Mouse (Mus musculus) embryonic facial prominence, embryonic 12.5 days (tissue): ENCODE data around the gene Apoc2. TPM values are rescaled to one million over a fixed set of nuclear protein-coding genes. Genes with fewer than 3 reads are reported as not detected.
"Not testable (repeated sequence)": the region's sequence is repeated elsewhere in the genome, so short reads cannot be mapped to it uniquely, and the experiment has no call there.

ENCODE experiments used
- ATAC-seq: fragments of 200-750 bp; cut with Nextera tagmentation; 2 replicates; pipeline ENCODE4 v1.8.0; 2017; ENCODE audit not compliant: insufficient number of reproducible peaks, insufficient read depth, low FRiP score, low TSS enrichment
- H3K27ac ChIP-seq: fragments of 300-500 bp; sonication (generic); 2 replicates; pipeline ENCODE4 v1.5.1; 2016; ENCODE audit warnings: mild to moderate bottlenecking
- H3K27me3 ChIP-seq: fragments of 300-500 bp; sonication (generic); 2 replicates; pipeline ENCODE4 v1.6.1; 2016; ENCODE audit warnings: mild to moderate bottlenecking, moderate library complexity
- H3K36me3 ChIP-seq: fragments of 300-500 bp; sonication (generic); 2 replicates; pipeline ENCODE4 v1.6.1; 2016; ENCODE audit warnings: mild to moderate bottlenecking
- H3K4me1 ChIP-seq: fragments of 300-500 bp; sonication (generic); 2 replicates; pipeline ENCODE4 v1.6.1; 2016
- H3K4me2 ChIP-seq: fragments of 300-500 bp; sonication (generic); replicated peaks from 2 replicates; pipeline ENCODE4 v1.6.1; 2016; ENCODE audit warnings: mild to moderate bottlenecking, moderate library complexity
- H3K4me3 ChIP-seq: fragments of 300-500 bp; sonication (generic); 2 replicates; pipeline ENCODE4 v1.5.1; 2016; ENCODE audit warnings: mild to moderate bottlenecking
- H3K9ac ChIP-seq: fragments of 300-500 bp; sonication (generic); 2 replicates; pipeline ENCODE4 v1.6.1; 2016; ENCODE audit warnings: mild to moderate bottlenecking, moderate library complexity
- H3K9me3 ChIP-seq: fragments of 300-500 bp; sonication (generic); 2 replicates; pipeline ENCODE4 v1.6.1; 2016; ENCODE audit warnings: mild to moderate bottlenecking, moderate library complexity
- WGBS: fragments of 180-500 bp; shearing (Covaris S2); methylation state at CpG from one replicate; pipeline ENCODE4 v1.1.7; 2016; 5-methylcytosine and 5-hydroxymethylcytosine counted together
- polyA plus RNA-seq: library from polyadenylated mRNA; unstranded; fragments of >200 nt; fragmentation: Nextera tagmentation; extraction: Ambion mirVana; gene quantifications from 2 replicates; pipeline ENCODE4 v1.2.1, GENCODE M21; 2016

Gene Apoc2
- polyA plus RNA-seq, 1 experiment from 2014 or later, result 0.83 TPM

DNA sequence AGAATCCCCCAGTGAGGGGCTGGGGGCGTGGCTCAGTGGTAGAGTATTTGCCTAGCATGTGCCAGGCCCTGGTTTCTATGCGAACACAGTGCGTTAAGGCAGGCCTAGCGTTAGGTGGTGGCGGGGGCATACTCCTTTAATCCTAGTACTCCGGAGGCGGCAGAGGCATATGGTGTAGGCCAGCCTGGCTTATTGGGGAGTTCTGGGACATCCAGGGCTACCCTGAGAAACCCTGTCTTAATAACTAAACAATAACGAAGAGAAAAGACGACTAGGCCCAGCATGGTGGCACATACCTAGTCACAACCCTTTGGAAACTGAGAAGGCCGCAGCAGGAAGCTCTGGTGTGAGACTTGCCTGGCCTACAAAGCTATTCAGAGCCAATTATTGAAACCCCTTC, 10.4 kb upstream of the Apoc2 start:
- Histone ChIP-seq H3K4me2 (no peak overlapping the region), H3K9ac (no peak overlapping the region), H3K4me1 (peaks cover 6% of the 10 kb centered on the region; the same call in 1 of the 2 replicates), H3K4me3 (no peak overlapping the region), H3K36me3 (no peaks in the 10 kb centered on the region), H3K9me3 (no peaks in the 10 kb centered on the region), H3K27ac (no peak overlapping the region), H3K27me3 (no peaks in the 10 kb centered on the region)
- WGBS, result 95% methylated on average over 10 of the region's 10 CpGs
- no peak for ATAC-seq

DNA sequence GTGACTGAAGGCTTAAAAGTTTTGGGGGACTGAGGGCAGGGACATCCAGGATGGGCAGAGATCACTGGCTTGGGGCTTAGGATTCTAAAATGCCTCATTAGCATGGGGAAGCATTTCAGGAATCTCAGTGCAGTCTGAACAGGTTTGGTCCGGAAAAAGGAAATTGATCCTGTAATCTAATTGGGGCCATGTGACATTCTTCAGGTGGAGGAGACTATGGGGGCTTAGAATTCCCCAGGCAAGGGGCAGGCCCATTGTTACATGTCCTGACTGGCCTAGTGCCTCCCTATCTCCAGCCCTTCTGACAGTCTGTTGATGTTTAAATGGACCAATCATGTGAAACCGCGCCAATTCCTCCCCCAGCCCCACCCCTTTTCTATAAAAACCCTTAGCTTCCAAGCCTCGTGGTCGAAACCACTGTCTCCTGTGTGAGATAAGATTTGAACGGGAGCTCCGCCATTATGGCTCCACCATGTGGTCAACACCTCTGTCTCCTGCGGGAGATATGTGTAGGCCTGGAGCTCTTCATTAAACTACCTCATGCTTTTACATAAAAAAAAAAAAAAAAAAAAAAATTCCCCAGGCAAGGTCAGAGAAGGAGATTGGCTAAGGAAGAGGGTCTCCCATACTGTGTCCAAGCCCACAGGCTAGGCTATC, 9.3 kb upstream of the Apoc2 start:
- not testable (repeated sequence) for H3K4me1 ChIP-seq, H3K4me3 ChIP-seq, H3K9me3 ChIP-seq, H3K9ac ChIP-seq, H3K27me3 ChIP-seq, H3K36me3 ChIP-seq, H3K27ac ChIP-seq, H3K4me2 ChIP-seq
- 0 out of 2 replicates have a peak, but pooled peaks have one; percentile 42 for ATAC-seq
- 66% methylated on average over 8 of the region's 8 CpGs for WGBS

DNA sequence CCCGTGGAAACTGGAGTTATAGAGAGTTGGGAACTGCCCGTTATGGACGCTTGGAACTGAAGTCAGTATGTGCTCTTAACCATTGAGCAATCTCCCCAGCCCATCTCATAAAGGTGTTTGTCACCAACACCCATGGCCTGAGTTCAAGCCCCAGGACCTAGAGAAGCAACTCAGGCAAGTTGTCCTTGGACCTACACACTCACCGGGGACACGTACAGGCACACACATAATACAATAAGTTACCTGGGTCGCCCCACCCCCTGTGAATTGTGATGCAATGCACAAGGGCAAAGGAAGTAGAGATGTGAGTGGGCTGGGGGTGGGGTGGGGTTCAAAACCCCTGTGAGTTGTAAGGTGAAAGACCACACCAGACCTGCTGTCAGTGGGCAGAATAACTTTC, 8.8 kb upstream of the Apoc2 start:
- Histone ChIP-seq H3K4me3 (no peak overlapping the region), H3K27ac (no peak overlapping the region), H3K4me1 (0 out of 2 replicates have a peak, but pooled peaks cover 5% of the 10 kb centered on the region), H3K27me3 (no peaks in the 10 kb centered on the region), H3K36me3 (no peaks in the 10 kb centered on the region), H3K4me2 (no peak overlapping the region), H3K9ac (no peak overlapping the region), H3K9me3 (no peaks in the 10 kb centered on the region)
- ATAC-seq, result no peak
- 77% methylated on average over 6 of the region's 6 CpGs for WGBS

DNA sequence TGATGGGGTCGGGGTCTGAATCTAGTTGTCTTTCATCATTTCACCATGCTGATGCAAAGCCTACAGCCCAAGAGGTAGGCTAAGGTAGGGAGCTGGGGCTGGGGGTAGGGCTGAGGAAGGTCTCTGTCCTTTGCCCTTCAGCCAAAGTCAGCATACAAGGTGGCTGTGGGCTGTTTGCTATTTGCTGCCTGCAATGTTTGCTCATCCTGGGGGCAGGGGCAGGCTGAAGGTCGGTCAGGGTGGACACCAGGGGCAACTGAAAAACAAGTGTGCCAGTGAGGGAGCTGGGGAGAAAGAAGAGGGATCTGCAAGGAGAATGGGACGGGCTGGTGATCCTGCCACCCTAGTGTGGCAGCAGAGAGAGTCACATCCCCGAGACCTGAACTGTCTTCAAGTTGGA, 7.6 kb upstream of the Apoc2 start:
- H3K4me3 ChIP-seq, result no peak overlapping the region
- 0 out of 2 replicates have a peak, but pooled peaks cover 5% of the 10 kb centered on the region for H3K4me1 ChIP-seq
- no peaks in the 10 kb centered on the region for H3K27me3 ChIP-seq
- ATAC-seq, result no peak
- H3K36me3 ChIP-seq, result no peaks in the 10 kb centered on the region
- no peaks in the 10 kb centered on the region for H3K9me3 ChIP-seq
- no peak overlapping the region for H3K9ac ChIP-seq
- WGBS, result 58% methylated on average over 4 of the region's 4 CpGs
- H3K4me2 ChIP-seq, result no peak overlapping the region
- no peak overlapping the region for H3K27ac ChIP-seq

DNA sequence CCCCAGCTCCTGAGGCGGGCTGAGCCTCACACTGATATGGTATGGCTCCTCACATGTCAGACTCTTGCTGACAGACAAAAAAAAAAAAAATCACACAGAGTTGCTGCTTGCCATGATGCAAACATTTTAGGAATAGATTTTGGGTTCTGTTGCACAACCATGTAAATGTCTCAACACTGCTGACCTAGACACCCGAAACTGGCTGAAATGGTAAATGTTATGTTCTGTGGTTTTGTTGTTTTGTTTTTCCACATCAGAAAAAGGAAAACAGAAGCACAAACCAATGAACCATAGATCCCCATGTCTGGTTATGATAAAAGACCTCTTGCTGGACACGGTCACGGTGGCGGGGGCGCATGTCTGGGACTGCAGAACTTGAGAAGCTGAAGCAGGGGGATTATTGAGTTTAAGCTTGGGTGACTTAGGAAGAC, 6.0 kb upstream of the Apoc2 start:
- H3K36me3 ChIP-seq, result no peaks in the 10 kb centered on the region
- no peak overlapping the region for H3K27ac ChIP-seq
- H3K9ac ChIP-seq, result no peak overlapping the region
- no peak overlapping the region for H3K4me3 ChIP-seq
- WGBS, result 78% methylated on average over 6 of the region's 6 CpGs
- no peak for ATAC-seq
- no peak overlapping the region for H3K4me2 ChIP-seq
- H3K4me1 ChIP-seq, result 0 out of 2 replicates have a peak, but pooled peaks cover 5% of the 10 kb centered on the region
- H3K27me3 ChIP-seq, result no peaks in the 10 kb centered on the region
- H3K9me3 ChIP-seq, result no peaks in the 10 kb centered on the region

DNA sequence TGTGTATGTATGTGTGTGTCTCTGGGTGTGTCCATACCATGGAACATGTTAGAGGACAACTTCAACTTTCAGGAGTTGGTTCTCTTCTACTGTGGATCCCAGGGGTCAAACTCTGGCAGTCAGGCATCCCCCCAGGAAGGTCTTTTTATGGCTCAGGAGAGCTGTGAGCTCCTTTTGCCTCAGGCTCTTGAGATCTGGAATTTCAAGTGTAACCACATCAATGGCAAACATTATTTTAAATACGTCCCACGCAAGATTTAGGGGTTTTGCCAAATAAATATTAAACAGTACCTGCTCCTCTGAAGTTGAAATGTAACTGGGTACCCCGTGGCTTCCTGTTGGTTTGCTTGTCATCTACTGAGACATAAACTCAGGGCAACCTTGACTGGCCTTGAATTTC, 5.2 kb upstream of the Apoc2 start:
- Histone ChIP-seq H3K27me3 (no peaks in the 10 kb centered on the region), H3K9me3 (no peaks in the 10 kb centered on the region), H3K4me2 (no peak overlapping the region), H3K9ac (no peak overlapping the region), H3K36me3 (no peaks in the 10 kb centered on the region), H3K27ac (no peak overlapping the region), H3K4me1 (0 out of 2 replicates have a peak, but pooled peaks cover 5% of the 10 kb centered on the region), H3K4me3 (no peak overlapping the region)
- 70% methylated on average over 3 of the region's 3 CpGs for WGBS
- ATAC-seq, result no peak

DNA sequence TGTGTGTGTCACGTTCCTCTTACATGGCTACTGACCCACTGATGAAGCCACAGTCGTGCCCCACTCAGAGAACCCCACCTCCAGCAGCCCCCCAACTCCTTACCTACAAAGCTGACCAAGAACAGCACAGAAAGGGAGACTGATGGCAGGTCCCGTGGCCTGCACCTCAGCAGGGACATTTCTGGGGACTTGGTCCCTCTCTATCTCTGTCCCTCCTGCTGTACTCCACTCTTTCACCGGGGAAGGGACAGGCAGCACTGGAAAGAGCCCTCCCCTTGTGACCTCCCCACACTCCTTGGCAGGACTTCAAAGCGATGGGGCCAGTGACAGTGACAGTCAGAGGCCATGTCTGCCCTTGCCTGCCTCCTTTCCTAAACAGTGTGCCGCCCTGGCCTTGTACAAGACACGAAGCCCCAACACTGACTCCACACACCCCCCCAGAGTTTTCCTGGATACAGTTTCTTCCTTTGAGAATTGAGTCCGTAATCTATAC, 3.5 kb upstream of the Apoc2 start, which contains the start of the genes Gm44805 and Apoc4:
Gm44805 (minus strand) TSS at position 222 of the 493 bp plus-strand sequence.
Apoc4 (minus strand) TSS at position 278 of the 493 bp plus-strand sequence.
- Histone ChIP-seq H3K9ac (no peak within 1 kb of the TSS), H3K9me3 (no peaks in the 10 kb centered on the region), H3K27ac (no peak within 1 kb of the TSS), H3K4me3 (no peak within 1 kb of the TSS), H3K4me1 (no peaks in the 10 kb centered on the region), H3K36me3 (no peaks in the 10 kb centered on the region), H3K4me2 (no peak within 1 kb of the TSS), H3K27me3 (no peaks in the 10 kb centered on the region)
- 62% methylated on average over 8 of the region's 8 CpGs for WGBS
- no peak for ATAC-seq

DNA sequence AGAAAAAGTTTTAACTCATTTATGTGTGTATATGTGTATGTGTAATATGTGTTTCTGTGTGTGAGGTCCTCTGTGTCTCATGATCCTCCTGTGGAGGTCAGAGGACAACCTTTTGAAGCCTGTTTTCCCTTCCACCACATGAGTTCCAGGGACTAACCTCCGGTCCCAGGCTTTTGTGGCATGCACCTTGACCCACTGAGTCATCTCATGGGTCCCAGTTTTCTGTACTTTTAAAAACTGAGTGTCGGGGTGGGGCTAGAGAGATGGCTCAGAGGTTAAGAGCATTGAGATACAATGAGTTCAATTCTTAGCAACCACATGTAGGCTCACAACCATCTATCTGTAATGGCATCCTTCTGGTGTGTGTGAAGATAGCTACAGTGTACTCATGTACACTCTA, 3.0 kb upstream of the Apoc2 start:
- ATAC-seq, result no peak
- no peaks in the 10 kb centered on the region for H3K36me3 ChIP-seq
- no peak overlapping the region for H3K27ac ChIP-seq
- no peaks in the 10 kb centered on the region for H3K4me1 ChIP-seq
- 87% methylated on average over 2 of the region's 2 CpGs for WGBS
- H3K4me3 ChIP-seq, result no peak overlapping the region
- H3K4me2 ChIP-seq, result no peak overlapping the region
- no peak overlapping the region for H3K9ac ChIP-seq
- no peaks in the 10 kb centered on the region for H3K9me3 ChIP-seq
- H3K27me3 ChIP-seq, result no peaks in the 10 kb centered on the region

DNA sequence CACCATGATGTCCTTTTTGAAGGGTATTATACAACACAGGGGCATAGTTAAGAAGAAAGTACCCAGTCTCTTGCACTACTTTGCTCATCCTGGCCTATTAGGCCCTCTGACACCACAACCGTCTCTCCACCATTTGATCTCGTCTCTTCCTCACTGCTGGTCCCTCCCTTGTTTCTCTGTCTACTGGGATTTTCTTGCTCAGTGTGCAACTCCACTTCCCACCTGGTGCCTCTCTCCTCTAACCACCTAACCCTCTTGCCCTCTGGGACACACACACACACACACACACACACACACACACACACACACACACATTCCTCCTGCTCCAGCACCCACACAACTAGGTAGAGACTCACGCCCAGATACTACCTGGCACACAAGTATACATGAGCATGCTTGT, 1.2 kb upstream of the Apoc2 start:
- Histone ChIP-seq H3K9me3 (no peaks in the 10 kb centered on the region), H3K4me3 (no peak overlapping the region), H3K9ac (no peak overlapping the region), H3K27ac (no peak overlapping the region), H3K27me3 (no peaks in the 10 kb centered on the region), H3K36me3 (no peaks in the 10 kb centered on the region), H3K4me1 (no peaks in the 10 kb centered on the region), H3K4me2 (no peak overlapping the region)
- no peak for ATAC-seq
- 80% methylated on average over 3 of the region's 3 CpGs for WGBS

DNA sequence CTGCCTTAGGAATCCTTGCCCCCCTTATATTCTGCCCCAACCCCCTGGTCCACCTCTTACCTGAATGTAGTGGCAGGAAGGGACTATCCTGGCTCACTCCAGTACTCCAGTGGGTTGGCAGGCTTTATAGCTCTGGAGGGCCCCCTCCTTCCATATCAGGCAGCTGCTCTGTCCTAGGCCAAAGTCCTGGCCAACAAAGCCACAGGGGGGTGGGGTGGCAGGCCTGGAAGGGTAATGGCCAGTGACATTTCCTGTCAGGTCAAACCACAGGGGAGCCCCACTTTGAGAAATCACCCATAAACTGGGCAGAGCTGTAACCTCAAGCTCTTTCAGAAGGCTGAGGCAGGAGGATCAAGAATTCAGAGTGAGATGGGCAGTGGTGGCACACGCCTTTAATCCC, 1.1 kb downstream of the Apoc2 start:
- ATAC-seq, result no peak
- 73% methylated on average over 1 of the region's 1 CpGs for WGBS
- Histone ChIP-seq H3K9me3 (no peaks in the 10 kb centered on the region), H3K27me3 (no peaks in the 10 kb centered on the region), H3K36me3 (no peaks in the 10 kb centered on the region), H3K4me2 (no peak overlapping the region), H3K4me3 (no peak overlapping the region), H3K4me1 (no peaks in the 10 kb centered on the region), H3K27ac (no peak overlapping the region), H3K9ac (no peak overlapping the region)

DNA sequence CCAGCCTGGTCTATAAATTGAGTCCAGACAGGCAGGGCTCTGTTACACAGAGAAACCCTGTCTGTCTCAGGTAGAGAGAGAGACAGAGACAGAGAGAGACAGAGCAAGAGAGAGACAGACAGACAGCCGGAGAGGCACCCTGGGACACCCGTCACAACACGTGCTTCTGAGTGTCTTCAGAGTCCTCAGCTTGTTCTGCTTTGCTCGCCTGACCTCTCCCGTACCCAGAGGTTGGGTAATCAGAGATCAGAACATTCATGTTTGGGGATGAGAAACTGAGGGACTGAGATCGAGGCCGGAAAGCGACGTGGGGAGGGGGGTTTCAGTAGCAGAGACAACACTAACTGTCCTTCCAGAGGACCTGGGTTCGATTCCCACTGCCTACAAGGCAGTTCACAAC, 1.9 kb downstream of the Apoc2 start:
- no peak overlapping the region for H3K4me3 ChIP-seq
- H3K4me1 ChIP-seq, result no peaks in the 10 kb centered on the region
- no peaks in the 10 kb centered on the region for H3K27me3 ChIP-seq
- no peak overlapping the region for H3K9ac ChIP-seq
- WGBS, result 80% methylated on average over 10 of the region's 10 CpGs
- no peaks in the 10 kb centered on the region for H3K36me3 ChIP-seq
- no peak overlapping the region for H3K4me2 ChIP-seq
- no peak overlapping the region for H3K27ac ChIP-seq
- no peak for ATAC-seq
- H3K9me3 ChIP-seq, result no peaks in the 10 kb centered on the region

DNA sequence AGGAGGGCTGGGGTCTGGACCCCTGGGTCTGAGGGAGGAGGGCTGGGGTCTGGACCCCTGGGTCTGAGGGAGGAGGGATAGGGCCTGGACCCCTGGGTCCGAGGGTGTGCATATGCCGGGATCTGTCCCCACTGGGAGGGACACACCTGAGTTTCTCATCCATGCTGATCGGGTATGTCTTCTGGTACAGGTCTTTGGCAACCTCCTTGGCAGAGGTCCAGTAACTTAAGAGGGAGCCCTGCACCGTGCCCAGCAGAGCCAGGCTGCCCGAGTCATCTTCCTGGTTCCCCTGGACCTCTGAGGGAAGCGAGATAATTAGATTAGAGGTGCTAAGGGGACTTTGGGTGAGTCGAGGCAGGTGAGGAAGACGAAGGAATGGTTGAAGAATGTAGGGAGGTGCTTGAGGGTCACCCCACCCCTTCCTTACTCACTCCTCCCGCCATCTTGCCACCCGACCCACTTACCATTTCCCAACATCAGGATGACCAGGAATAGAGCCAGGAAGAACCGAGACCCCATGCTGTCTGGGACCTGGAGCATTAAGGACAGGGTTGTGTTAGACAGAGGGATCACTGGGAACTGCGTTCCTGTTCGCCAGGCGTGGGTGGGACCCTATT, 4.5 kb downstream of the Apoc2 start:
- no peak for ATAC-seq
- no peaks in the 10 kb centered on the region for H3K27me3 ChIP-seq

More for the DNA sequence above, 4.5 kb downstream of the Apoc2 start:
- Histone ChIP-seq H3K9ac (no peak overlapping the region), H3K36me3 (no peaks in the 10 kb centered on the region), H3K27ac (no peak overlapping the region), H3K4me2 (no peak overlapping the region), H3K4me1 (peaks cover 4% of the 10 kb centered on the region; the same call in 1 of the 2 replicates), H3K4me3 (no peak overlapping the region), H3K9me3 (no peaks in the 10 kb centered on the region)
- 62% methylated on average over 14 of the region's 14 CpGs for WGBS
